Mouse (Mus musculus): ENCODE measurements around the gene Nosip. TPM values are rescaled to one million over a fixed set of nuclear protein-coding genes. Genes with fewer than 3 reads are reported as not detected.

Nosip gene
- polyA plus RNA-seq, 1 experiment from 2014 or later, result 65.7 TPM

GRCm38 (mm10) chr7:45112529-45112928 is 50.3 kb downstream of the Nosip start:
- no peaks in the 10 kb centered on the region for H3K36me3 ChIP-seq (ENCODE audit: control insufficient read depth, insufficient read depth)
- no peaks in the 10 kb centered on the region for H3K9me3 ChIP-seq (ENCODE audit: control insufficient read depth, low read length)
- 81% methylated on average over 3 of the region's 3 CpGs for WGBS
- H3K9ac ChIP-seq (replicated peaks; ENCODE audit: low read depth, low read length), result no peak overlapping the region
- no peak overlapping the region for H3K4me3 ChIP-seq (replicated peaks; ENCODE audit: low read length)
- no peak overlapping the region for H3K4me2 ChIP-seq (ENCODE audit: low read length)
- H3K27ac ChIP-seq (ENCODE audit: low read length), result no peak overlapping the region
- no peak for ATAC-seq
- no peaks in the 10 kb centered on the region for H3K27me3 ChIP-seq (replicated peaks; ENCODE audit: control insufficient read depth, insufficient read depth, low read length)
- H3K4me1 ChIP-seq (replicated peaks; ENCODE audit: control insufficient read depth, insufficient read depth, low read length), result no peaks in the 10 kb centered on the region

- H3K4me2 ChIP-seq (ENCODE audit: low read length), result no peak overlapping the region
- no peaks in the 10 kb centered on the region; the same call in 1 of the 2 replicates for H3K36me3 ChIP-seq (ENCODE audit: control insufficient read depth, insufficient read depth)
- no peak for ATAC-seq
- H3K9me3 ChIP-seq (ENCODE audit: control insufficient read depth, low read length), result no peaks in the 10 kb centered on the region
- H3K9ac ChIP-seq (replicated peaks; ENCODE audit: low read depth, low read length), result no peak overlapping the region
- H3K27me3 ChIP-seq (replicated peaks; ENCODE audit: control insufficient read depth, insufficient read depth, low read length), result no peaks in the 10 kb centered on the region
- no peak overlapping the region for H3K4me3 ChIP-seq (replicated peaks; ENCODE audit: low read length)
- no peak overlapping the region for H3K27ac ChIP-seq (ENCODE audit: low read length)
- 87% methylated on average over 2 of the region's 2 CpGs for WGBS
- no peaks in the 10 kb centered on the region for H3K4me1 ChIP-seq (replicated peaks; ENCODE audit: control insufficient read depth, insufficient read depth, low read length)
Observed at GRCm38 (mm10) chr7:45113476-45113875, 51.2 kb downstream of the Nosip start.

DNA sequence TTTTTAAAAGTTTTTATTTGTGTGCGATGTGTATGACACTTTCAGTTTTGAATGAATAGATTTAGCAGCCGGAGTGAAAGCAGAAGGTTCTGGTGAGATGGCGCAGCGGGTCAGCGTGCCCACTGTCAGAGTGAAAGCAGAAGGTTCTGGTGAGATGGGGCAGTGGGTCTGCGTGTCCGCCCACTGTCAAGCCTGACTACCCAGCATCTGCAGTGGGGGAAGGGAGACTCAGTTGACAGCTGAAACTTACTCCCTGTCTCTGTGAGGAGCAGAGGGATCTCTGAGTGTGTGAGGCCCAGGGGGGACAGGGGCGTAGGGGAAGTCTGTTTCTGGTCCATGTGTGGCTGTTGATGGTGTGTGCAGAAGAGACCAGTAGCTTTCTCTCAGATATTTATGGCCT is 55.3 kb downstream of the Nosip start:
- Histone ChIP-seq H3K27ac (ENCODE audit: low read length) (no peak overlapping the region), H3K4me1 (replicated peaks; ENCODE audit: control insufficient read depth, insufficient read depth, low read length) (peaks cover 8% of the 10 kb centered on the region), H3K27me3 (replicated peaks; ENCODE audit: control insufficient read depth, insufficient read depth, low read length) (no peaks in the 10 kb centered on the region), H3K9me3 (ENCODE audit: control insufficient read depth, low read length) (no peaks in the 10 kb centered on the region), H3K9ac (replicated peaks; ENCODE audit: low read depth, low read length) (no peak overlapping the region), H3K36me3 (ENCODE audit: control insufficient read depth, insufficient read depth) (peaks cover 21% of the 10 kb centered on the region), H3K4me2 (ENCODE audit: low read length) (no peak overlapping the region), H3K4me3 (replicated peaks; ENCODE audit: low read length) (no peak overlapping the region)
- ATAC-seq, result no peak
- WGBS, result 87% methylated on average over 8 of the region's 8 CpGs

- H3K4me2 ChIP-seq (ENCODE audit: low read length), result no peak overlapping the region
- no peak for ATAC-seq
- H3K27me3 ChIP-seq (replicated peaks; ENCODE audit: control insufficient read depth, insufficient read depth, low read length), result no peaks in the 10 kb centered on the region
- peaks cover 21% of the 10 kb centered on the region for H3K36me3 ChIP-seq (ENCODE audit: control insufficient read depth, insufficient read depth)
- H3K9me3 ChIP-seq (ENCODE audit: control insufficient read depth, low read length), result no peaks in the 10 kb centered on the region
- WGBS, result 86% methylated on average over 6 of the region's 6 CpGs
- H3K4me3 ChIP-seq (replicated peaks; ENCODE audit: low read length), result no peak overlapping the region
- H3K4me1 ChIP-seq (replicated peaks; ENCODE audit: control insufficient read depth, insufficient read depth, low read length), result peaks cover 16% of the 10 kb centered on the region
- no peak overlapping the region for H3K27ac ChIP-seq (ENCODE audit: low read length)
- H3K9ac ChIP-seq (replicated peaks; ENCODE audit: low read depth, low read length), result no peak overlapping the region
Observed at GRCm38 (mm10) chr7:45118336-45118735, 56.1 kb downstream of the Nosip start.

DNA sequence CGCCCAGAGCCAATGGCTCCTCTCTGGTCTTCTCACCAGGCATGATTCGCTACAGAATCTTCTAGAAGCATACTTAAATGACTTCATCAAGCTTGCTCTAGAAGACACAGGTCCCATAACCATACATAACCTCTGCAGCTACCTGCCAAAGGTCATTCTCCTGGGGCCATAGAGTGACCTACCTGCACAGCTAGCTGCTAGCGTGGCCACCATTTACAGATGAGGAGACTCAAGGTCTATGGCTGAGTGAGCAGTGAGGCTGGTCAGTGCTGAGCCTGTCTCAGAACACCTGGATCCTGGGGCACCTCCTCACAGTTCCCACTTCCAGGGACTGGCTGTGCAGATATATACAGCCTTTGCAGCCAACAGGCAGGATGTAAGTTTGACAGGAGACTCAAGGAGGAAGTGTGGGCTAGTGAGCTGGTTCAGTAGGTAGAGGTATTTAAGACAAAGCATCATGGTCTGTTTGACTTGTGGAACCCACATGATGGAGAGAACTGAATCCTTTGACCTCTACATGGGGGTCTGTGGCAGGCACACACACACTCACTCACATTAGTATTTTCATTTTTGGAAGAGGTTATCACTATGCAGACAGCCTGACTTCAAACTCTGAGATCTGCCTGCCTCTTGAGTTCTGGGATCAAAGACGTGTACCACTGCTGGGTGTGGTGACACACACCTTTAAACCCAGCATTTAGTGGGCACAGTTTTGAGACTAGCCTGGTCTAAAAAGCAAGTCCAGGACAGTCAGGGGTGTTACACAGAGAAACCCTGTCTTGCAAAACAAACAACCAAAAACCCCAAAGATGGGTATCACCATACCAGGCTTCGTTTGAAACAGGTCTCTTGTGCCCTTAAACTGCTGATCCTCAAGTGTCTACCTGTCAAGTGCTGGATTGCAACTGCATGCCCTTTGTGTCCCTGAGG is 57.8 kb downstream of the Nosip start:
- Histone ChIP-seq H3K4me2 (ENCODE audit: low read length) (no peak overlapping the region), H3K27ac (ENCODE audit: low read length) (no peak overlapping the region), H3K9ac (replicated peaks; ENCODE audit: low read depth, low read length) (no peak overlapping the region), H3K36me3 (ENCODE audit: control insufficient read depth, insufficient read depth) (peaks cover 21% of the 10 kb centered on the region), H3K4me3 (replicated peaks; ENCODE audit: low read length) (no peak overlapping the region), H3K4me1 (replicated peaks; ENCODE audit: control insufficient read depth, insufficient read depth, low read length) (peaks cover 23% of the 10 kb centered on the region), H3K27me3 (replicated peaks; ENCODE audit: control insufficient read depth, insufficient read depth, low read length) (no peaks in the 10 kb centered on the region), H3K9me3 (ENCODE audit: control insufficient read depth, low read length) (no peaks in the 10 kb centered on the region)
- 81% methylated on average over 5 of the region's 5 CpGs for WGBS
- no peak for ATAC-seq

DNA sequence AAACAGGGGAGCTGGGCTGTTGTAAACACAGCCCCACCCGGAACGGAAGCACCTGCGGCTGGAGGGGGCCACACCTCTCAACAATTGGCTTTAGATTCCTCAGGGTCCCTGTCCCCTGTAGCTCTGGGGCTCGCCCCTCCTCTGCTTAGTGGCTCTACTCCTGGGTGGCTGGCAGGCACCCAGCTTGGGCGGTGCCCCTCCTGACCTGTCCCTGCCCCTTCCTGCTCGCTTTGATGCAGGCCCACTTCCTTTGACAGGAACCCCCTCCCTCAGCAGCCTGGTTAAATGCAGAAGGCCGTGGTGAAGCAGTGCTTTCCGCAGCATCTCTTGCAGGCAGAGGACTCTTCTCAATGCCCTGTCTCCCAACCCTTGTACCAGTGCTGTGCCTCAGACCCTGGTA is 59.2 kb downstream of the Nosip start:
- no peak overlapping the region for H3K4me3 ChIP-seq (replicated peaks; ENCODE audit: low read length)
- H3K9ac ChIP-seq (replicated peaks; ENCODE audit: low read depth, low read length), result no peak overlapping the region
- H3K4me2 ChIP-seq (ENCODE audit: low read length), result no peak overlapping the region
- 68% methylated on average over 7 of the region's 8 CpGs for WGBS
- H3K9me3 ChIP-seq (ENCODE audit: control insufficient read depth, low read length), result no peaks in the 10 kb centered on the region
- H3K27ac ChIP-seq (ENCODE audit: low read length), result no peak overlapping the region
- no peak for ATAC-seq
- H3K4me1 ChIP-seq (replicated peaks; ENCODE audit: control insufficient read depth, insufficient read depth, low read length), result peaks cover 27% of the 10 kb centered on the region
- no peaks in the 10 kb centered on the region for H3K27me3 ChIP-seq (replicated peaks; ENCODE audit: control insufficient read depth, insufficient read depth, low read length)
- peaks cover 31% of the 10 kb centered on the region for H3K36me3 ChIP-seq (ENCODE audit: control insufficient read depth, insufficient read depth)

DNA sequence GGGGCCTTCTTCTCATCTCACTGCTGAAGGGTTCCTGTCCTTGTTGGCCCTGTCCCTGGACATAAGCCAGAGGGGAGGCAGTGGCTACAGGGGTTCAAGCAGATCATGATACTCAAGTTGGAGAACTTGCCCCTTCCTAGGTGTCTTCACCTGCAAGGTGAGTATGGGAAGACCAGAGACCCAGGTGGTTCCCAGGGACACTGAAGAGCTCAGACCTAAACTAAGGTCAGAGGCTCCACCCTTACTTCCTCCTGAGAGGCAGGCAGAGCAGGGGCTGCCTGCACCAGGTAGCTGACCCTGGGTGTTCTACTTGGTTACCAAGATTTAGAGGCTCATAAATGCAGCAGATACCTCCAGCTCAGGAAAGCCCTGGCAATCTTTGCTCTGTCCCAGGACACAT is 59.7 kb downstream of the Nosip start:
- no peak for ATAC-seq
- peaks cover 33% of the 10 kb centered on the region for H3K4me1 ChIP-seq (replicated peaks; ENCODE audit: control insufficient read depth, insufficient read depth, low read length)
- H3K9me3 ChIP-seq (ENCODE audit: control insufficient read depth, low read length), result no peaks in the 10 kb centered on the region
- peaks cover 36% of the 10 kb centered on the region for H3K36me3 ChIP-seq (ENCODE audit: control insufficient read depth, insufficient read depth)
- no peak overlapping the region for H3K4me3 ChIP-seq (replicated peaks; ENCODE audit: low read length)
- no peak overlapping the region for H3K27ac ChIP-seq (ENCODE audit: low read length)
- H3K4me2 ChIP-seq (ENCODE audit: low read length), result no peak overlapping the region
- H3K27me3 ChIP-seq (replicated peaks; ENCODE audit: control insufficient read depth, insufficient read depth, low read length), result no peaks in the 10 kb centered on the region
- no peak overlapping the region; the same call in 1 of the 2 replicates for H3K9ac ChIP-seq (replicated peaks; ENCODE audit: low read depth, low read length)

DNA sequence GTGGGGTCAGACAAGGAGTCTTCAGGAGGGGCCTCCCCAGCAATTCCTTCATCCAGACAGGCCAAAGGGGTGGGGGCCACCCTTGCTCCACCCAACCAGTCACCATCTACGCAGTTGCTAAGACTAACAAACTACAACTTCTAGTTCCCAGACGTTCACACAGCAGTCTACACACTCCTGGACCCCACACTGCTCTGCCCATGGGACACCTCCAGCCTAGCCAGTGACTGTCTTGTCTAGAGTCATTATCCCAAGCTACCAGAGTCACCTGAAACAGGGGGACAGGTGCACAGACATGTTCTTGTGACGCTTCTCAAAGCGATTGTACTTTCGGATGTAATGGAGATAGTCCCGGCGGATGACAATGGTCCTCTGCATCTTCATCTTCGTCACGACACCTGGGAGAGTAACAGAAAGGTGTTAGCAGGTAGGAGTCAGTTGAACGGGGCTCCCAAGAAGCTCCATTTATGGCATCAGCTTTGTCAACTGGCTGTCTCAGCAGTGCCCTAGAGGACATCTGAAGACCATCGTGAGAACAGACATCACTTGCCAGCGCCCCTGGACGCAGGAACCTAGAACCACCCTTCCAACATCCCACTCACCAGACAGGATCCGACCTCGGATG is 60.4 kb downstream of the Nosip start:
- Histone ChIP-seq H3K36me3 (ENCODE audit: control insufficient read depth, insufficient read depth) (peaks cover 36% of the 10 kb centered on the region), H3K27me3 (replicated peaks; ENCODE audit: control insufficient read depth, insufficient read depth, low read length) (no peaks in the 10 kb centered on the region), H3K27ac (ENCODE audit: low read length) (no peak overlapping the region), H3K9me3 (ENCODE audit: control insufficient read depth, low read length) (no peaks in the 10 kb centered on the region), H3K9ac (replicated peaks; ENCODE audit: low read depth, low read length) (peak overlapping the region; percentile 67), H3K4me2 (ENCODE audit: low read length) (peak overlapping the region; percentile 63), H3K4me1 (replicated peaks; ENCODE audit: control insufficient read depth, insufficient read depth, low read length) (peaks cover 40% of the 10 kb centered on the region), H3K4me3 (replicated peaks; ENCODE audit: low read length) (peak overlapping the region; percentile 51)
- WGBS, result 85% methylated on average over 15 of the region's 15 CpGs
- ATAC-seq, result no peak

- H3K27me3 ChIP-seq (replicated peaks; ENCODE audit: control insufficient read depth, insufficient read depth, low read length), result no peaks in the 10 kb centered on the region
- H3K4me1 ChIP-seq (replicated peaks; ENCODE audit: control insufficient read depth, insufficient read depth, low read length), result peaks cover 42% of the 10 kb centered on the region
- peak overlapping the region; percentile 51 for H3K4me3 ChIP-seq (replicated peaks; ENCODE audit: low read length)
- WGBS, result 22% methylated on average over 12 of the region's 12 CpGs
- H3K9me3 ChIP-seq (ENCODE audit: control insufficient read depth, low read length), result no peaks in the 10 kb centered on the region
- H3K36me3 ChIP-seq (ENCODE audit: control insufficient read depth, insufficient read depth), result peaks cover 36% of the 10 kb centered on the region
- H3K27ac ChIP-seq (ENCODE audit: low read length), result no peak overlapping the region
- H3K4me2 ChIP-seq (ENCODE audit: low read length), result peak overlapping the region; percentile 63
- peak overlapping the region; percentile 67 for H3K9ac ChIP-seq (replicated peaks; ENCODE audit: low read depth, low read length)
- no peak for ATAC-seq
Observed at GRCm38 (mm10) chr7:45123186-45123570, 60.9 kb downstream of the Nosip start.
